Mouse (Mus musculus) hindbrain, postnatal 0 days (tissue): ENCODE measurements at regions not wholly inside any gene's neighbourhood (a gene's known extent, or its start where the extent isn't known, plus 50 kb on each side); places are given as distances from the start of the nearest gene placed in this dataset.

Source experiments
- ATAC-seq: fragments of 200-750 bp; cut with Nextera tagmentation; 2 replicates; pipeline ENCODE4 v1.8.0; 2017; ENCODE audit warnings: mild to moderate bottlenecking, moderate TSS enrichment, moderate library complexity
- DNase-seq: peaks from one replicate; pipeline ENCODE4 v3.0.0-alpha.2; 2015; ENCODE audit warnings: low spot score
- H3K27ac ChIP-seq: fragments of 300-500 bp; sonication (generic); 2 replicates; pipeline ENCODE4 v1.5.1; 2014; ENCODE audit warnings: mild to moderate bottlenecking
- H3K27me3 ChIP-seq: fragments of 300-500 bp; sonication (generic); 2 replicates; pipeline ENCODE4 v1.6.1; 2014; ENCODE audit warnings: low read length, mixed read lengths; ENCODE audit not compliant: insufficient read depth
- H3K36me3 ChIP-seq: fragments of 300-500 bp; sonication (generic); 2 replicates; pipeline ENCODE4 v1.6.1; 2014; ENCODE audit warnings: low read length, mixed read lengths; ENCODE audit not compliant: insufficient read depth
- H3K4me1 ChIP-seq: fragments of 300-500 bp; sonication (generic); 2 replicates; pipeline ENCODE4 v1.6.1; 2014; ENCODE audit warnings: antibody characterized with exemption, low read length, mixed read lengths; ENCODE audit not compliant: insufficient read depth
- H3K4me2 ChIP-seq: fragments of 300-500 bp; sonication (generic); 2 replicates; pipeline ENCODE4 v1.6.1; 2014; ENCODE audit warnings: low read depth, mild to moderate bottlenecking, low read length, moderate library complexity, mixed read lengths
- H3K4me3 ChIP-seq: fragments of 300-500 bp; sonication (generic); 2 replicates; pipeline ENCODE4 v1.5.1; 2014; ENCODE audit warnings: low read length
- H3K9ac ChIP-seq: fragments of 300-500 bp; sonication (generic); replicated peaks from 2 replicates; pipeline ENCODE4 v1.6.1; 2014; ENCODE audit warnings: mild to moderate bottlenecking, low read length, moderate library complexity, mixed read lengths
- H3K9me3 ChIP-seq: fragments of 300-500 bp; sonication (generic); 2 replicates; pipeline ENCODE4 v1.6.1; 2016; ENCODE audit warnings: low read length, mixed read lengths
- CTCF ChIP-seq: IDR thresholded peaks from 2 replicates; pipeline ENCODE4 v1.5.1; 2016; ENCODE audit warnings: antibody characterized with exemption, control low read depth, low read depth
- WGBS: fragments of 180-500 bp; shearing (Covaris S2); extraction: QIAGEN DNeasy Blood & Tissue Kit; methylation state at CpG from one replicate; pipeline ENCODE4 v1.1.7; 2014; 5-methylcytosine and 5-hydroxymethylcytosine counted together
- microRNA-seq, 2 experiments: library from miRNA; unstranded; fragments of <30 nt; microRNA quantifications; one replicate each; pipeline ENCODE4; 2016

DNA sequence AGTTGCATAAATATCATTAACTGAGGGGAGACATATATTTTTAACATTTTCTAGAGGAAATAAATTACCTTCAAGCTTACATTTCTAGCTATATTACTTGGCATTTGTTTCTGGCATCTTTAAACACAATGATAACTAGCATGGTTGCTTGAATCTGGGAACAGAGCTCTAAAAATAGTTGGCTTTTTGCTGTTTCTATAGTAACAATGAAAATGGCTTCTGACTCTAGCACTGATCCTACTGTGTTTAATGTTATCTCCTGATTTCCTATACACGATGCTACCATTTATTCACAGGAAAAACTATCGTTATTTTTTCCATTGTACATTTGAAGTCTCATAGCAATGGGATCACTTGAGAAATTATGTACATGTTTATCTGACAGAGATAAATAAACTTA lies 108.4 kb upstream of the Rgs18 start:
- H3K36me3 ChIP-seq, result no peaks in the 10 kb centered on the region
- no peaks in the 10 kb centered on the region for H3K27me3 ChIP-seq
- no peak for TF ChIP-seq CTCF
- H3K9ac ChIP-seq, result no peak overlapping the region
- H3K4me2 ChIP-seq, result no peak overlapping the region
- 73% methylated on average over 2 of the region's 2 CpGs for WGBS
- H3K9me3 ChIP-seq, result no peaks in the 10 kb centered on the region
- no peaks in the 10 kb centered on the region for H3K4me1 ChIP-seq
- no peak overlapping the region for H3K4me3 ChIP-seq
- no peak overlapping the region for H3K27ac ChIP-seq
- ATAC-seq (no peak), DNase-seq (peak; percentile 36)

DNA sequence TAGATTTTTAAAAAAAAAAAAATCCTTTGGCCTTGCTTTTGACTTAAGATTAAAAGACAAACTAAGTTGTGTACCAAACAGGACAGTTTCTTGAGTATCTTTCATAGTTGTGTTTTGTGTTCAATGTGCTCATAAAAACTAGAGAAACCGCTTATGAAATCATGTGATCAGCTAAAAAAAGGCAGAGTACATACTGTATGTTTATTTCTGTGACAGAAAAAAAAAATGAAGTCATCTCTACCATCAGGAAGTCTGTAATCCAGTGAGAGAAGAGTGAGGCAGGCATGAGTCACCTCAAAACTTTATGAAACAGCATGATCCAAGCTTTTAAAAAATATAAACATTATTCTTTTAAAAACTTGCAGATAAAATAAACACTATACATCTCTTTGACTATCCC lies 86.9 kb upstream of the Rgs18 start:
- Histone ChIP-seq H3K4me3 (no peak overlapping the region), H3K4me1 (no peaks in the 10 kb centered on the region), H3K27ac (no peak overlapping the region), H3K4me2 (no peak overlapping the region), H3K27me3 (no peaks in the 10 kb centered on the region), H3K9ac (no peak overlapping the region), H3K9me3 (no peaks in the 10 kb centered on the region), H3K36me3 (no peaks in the 10 kb centered on the region)
- no peak for TF ChIP-seq CTCF
- DNase-seq (no peak), ATAC-seq (no peak)
- 80% methylated on average over 1 of the region's 1 CpGs for WGBS

Small RNA genes lying in the stretch of these regions (microRNA-seq; reads per million reads assigned to microRNA genes)
- 0 reads per million in 2 experiments for gene Gm25708
